Mouse (Mus musculus) spleen, adult 18-20 months (tissue): ENCODE measurements around the gene Tpm1.
A peak's percentile ranks its signal among the peaks of the same experiment; 100 is the strongest.

Source experiments
- DNase-seq, 2 experiments: peaks; one replicate each; pipeline ENCODE4 v3.0.0; 2022; ENCODE audit warnings: mixed read lengths in 2 of 2

The Tpm1 gene

GRCm38 (mm10) chr9:67024889-67025692 is 24.1 kb downstream of the Tpm1 start:
- DNase-seq, result no peak

GRCm38 (mm10) chr9:67023371-67023770 is 25.8 kb downstream of the Tpm1 start:
- no peak for DNase-seq

GRCm38 (mm10) chr9:67020063-67020462 is 29.1 kb downstream of the Tpm1 start:
- no peak for DNase-seq

GRCm38 (mm10) chr9:67013501-67013900 is 35.7 kb downstream of the Tpm1 start:
- DNase-seq, result no peak

GRCm38 (mm10) chr9:67012470-67012869 is 36.7 kb downstream of the Tpm1 start:
- DNase-seq, result no peak

GRCm38 (mm10) chr9:67011483-67011882 is 37.7 kb downstream of the Tpm1 start:
- no peak for DNase-seq

GRCm38 (mm10) chr9:67008781-67009180 is 40.4 kb downstream of the Tpm1 start:
- no peak for DNase-seq

- no peak for DNase-seq
Measured at GRCm38 (mm10) chr9:67006376-67006775, 42.8 kb downstream of the Tpm1 start.

- no peak for DNase-seq
Measured at GRCm38 (mm10) chr9:67005161-67005742, 44.0 kb downstream of the Tpm1 start.

GRCm38 (mm10) chr9:67003656-67004055 is 45.5 kb downstream of the Tpm1 start:
- no peak for DNase-seq

- DNase-seq, result no peak
Measured at GRCm38 (mm10) chr9:67003156-67003555, 46.0 kb downstream of the Tpm1 start.

- no peak for DNase-seq
Measured at GRCm38 (mm10) chr9:67001506-67001905, 47.7 kb downstream of the Tpm1 start.

GRCm38 (mm10) chr9:67001050-67001449 is 48.2 kb downstream of the Tpm1 start:
- DNase-seq, result peak; percentile 54 to 76

GRCm38 (mm10) chr9:66999698-67000097 is 49.5 kb downstream of the Tpm1 start:
- no peak for DNase-seq

GRCm38 (mm10) chr9:66991750-66992410 is 57.3 kb downstream of the Tpm1 start:
- DNase-seq, result no peak

GRCm38 (mm10) chr9:66991021-66991749 is 58.0 kb downstream of the Tpm1 start:
- DNase-seq, result no peak

GRCm38 (mm10) chr9:66990046-66990445 is 59.2 kb downstream of the Tpm1 start:
- DNase-seq, result no peak

GRCm38 (mm10) chr9:66989581-66989980 is 59.6 kb downstream of the Tpm1 start:
- DNase-seq, result no peak

- no peak for DNase-seq
Measured at GRCm38 (mm10) chr9:66988888-66989414, 60.3 kb downstream of the Tpm1 start.

GRCm38 (mm10) chr9:66988198-66988887 is 60.9 kb downstream of the Tpm1 start:
- DNase-seq, result no peak

GRCm38 (mm10) chr9:66985377-66985776 is 63.8 kb downstream of the Tpm1 start:
- DNase-seq, result peak; percentile 23 to 27

- DNase-seq, result no peak
Measured at GRCm38 (mm10) chr9:66982085-66982484, 67.1 kb downstream of the Tpm1 start.
